Mouse (Mus musculus) T-cell, adult 2 months (primary cell): Measurements from ENCODE around the gene Diras1.
"Not testable (repeated sequence)": the region's sequence is repeated elsewhere in the genome, so short reads cannot be mapped to it uniquely, and the experiment has no call there.

Source experiments
- DNase-seq: peaks from one replicate; pipeline ENCODE4 v3.0.0; 2022; ENCODE audit warnings: low spot score

Gene Diras1

DNA sequence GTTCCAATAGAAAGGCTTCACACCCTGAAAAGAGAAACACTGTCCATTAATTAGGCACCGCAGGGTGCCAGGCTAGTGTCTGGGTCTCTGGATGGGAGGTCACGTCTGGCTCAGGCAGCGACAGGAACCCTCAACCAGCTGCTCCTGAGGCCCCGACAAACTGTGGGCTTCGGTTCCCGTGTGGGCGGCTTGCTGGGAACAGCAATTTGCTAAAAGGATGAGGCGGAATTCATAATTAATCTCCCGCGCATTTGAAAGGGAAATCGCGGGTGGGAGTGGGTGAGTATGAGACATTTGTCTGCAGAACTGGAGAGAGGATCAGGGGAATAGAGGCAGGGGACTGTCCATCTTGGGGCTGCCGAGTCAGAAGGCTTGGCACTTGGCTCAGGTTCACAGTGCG, 27.4 kb downstream of the Diras1 start:
- no peak for DNase-seq

DNA sequence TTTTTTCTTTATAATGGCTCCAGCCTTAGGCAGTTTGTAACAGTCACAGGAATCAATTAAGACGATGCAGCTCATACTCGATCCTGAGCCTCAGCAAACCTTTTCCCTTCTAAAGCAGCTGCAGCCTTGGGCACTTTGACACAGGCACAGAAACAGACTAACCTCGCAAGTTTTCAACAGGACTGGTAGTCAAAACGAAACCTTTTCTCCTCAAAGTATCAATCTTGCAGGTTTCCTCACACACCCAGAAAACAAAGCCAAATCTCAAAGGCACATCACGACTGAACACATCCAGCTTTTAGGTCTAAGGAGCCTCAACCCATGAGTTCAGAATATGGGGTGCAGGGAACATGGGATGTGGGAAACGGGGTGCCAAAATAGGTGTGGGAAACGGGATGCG, 28.1 kb downstream of the Diras1 start:
- DNase-seq = no peak

DNA sequence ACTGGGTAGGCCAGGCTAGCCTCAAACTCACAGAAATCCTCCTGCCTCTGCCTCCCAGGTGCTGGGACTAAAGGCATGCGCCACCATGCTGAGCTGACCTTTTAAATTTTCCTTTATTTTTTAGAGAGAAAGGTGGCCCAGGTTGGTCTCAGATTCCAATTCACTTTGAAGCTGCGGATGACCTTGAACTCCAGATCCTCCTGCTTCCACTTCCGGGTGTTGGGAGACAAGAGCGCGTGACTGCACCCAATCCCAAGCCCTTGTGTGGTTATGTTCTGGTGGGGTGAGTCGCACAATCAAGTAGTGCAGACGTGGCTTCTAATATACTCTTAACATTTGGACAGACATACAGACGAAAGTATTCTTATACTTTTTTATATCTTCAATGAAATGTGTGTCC, 29.0 kb downstream of the Diras1 start:
- no peak for DNase-seq

DNA sequence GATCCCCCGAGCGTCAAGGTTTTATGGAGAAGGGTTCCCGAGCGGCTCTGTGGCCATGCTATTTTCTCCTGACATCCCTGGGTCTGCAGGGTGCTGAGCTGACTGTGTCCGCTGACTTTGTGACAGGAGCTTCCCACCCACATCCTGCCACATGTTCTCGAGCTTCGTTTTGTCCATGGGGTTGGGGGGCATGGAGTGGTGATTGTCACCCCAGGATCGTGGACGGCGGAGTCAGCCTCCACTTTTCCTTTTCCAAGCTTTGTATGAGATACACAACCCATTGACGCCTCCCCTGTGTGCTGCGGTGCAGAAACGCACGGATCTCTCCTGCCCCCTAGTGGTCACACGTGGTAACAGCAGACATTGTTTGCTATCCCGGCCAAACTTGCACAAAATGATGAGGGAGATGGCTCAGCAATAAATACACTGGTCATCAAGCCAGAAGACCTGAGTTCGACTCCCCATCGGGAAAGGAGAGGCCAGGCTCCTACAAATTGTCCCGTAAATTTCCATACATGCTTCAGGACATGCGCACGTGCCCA, 30.3 kb downstream of the Diras1 start:
- DNase-seq = peak; percentile 74

DNA sequence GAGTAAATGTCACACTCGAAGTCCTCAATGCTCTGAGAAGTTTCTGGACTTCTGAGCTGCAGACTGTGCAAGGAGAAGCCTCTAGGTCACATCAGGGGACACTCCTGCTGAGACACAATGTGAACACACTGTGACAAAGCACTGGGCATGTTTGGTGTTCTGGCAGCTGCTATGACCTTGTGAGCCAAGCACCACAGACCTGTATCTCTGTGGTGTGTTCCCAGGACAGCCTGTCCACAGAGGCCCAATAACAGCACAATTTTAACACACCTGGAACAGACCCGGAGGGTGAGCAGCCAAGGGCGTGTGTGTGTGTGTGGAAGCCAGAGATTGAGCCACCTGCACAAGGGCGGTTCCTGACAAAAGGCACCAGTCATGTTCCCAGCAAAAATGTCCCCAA, 30.8 kb downstream of the Diras1 start:
- no peak for DNase-seq

DNA sequence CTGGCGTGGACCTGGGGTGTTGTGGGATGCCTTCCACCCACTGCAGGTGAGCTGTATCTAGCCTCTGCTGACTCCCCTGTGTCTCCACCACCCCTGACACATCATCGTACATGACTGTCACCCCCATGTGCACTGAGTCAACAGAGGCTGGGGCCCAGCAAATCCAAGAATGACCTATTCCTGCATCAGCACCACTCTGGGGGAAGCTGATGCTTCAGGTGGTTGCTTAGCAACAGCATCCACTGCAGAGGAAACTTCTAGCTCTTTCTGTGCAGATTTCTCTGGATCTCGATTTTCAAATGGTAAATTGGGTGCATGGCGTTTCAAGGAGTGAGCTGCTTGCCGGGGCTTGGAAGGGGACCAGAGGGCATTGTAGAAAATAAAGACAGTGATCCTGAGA, 32.2 kb downstream of the Diras1 start:
- DNase-seq = no peak

DNA sequence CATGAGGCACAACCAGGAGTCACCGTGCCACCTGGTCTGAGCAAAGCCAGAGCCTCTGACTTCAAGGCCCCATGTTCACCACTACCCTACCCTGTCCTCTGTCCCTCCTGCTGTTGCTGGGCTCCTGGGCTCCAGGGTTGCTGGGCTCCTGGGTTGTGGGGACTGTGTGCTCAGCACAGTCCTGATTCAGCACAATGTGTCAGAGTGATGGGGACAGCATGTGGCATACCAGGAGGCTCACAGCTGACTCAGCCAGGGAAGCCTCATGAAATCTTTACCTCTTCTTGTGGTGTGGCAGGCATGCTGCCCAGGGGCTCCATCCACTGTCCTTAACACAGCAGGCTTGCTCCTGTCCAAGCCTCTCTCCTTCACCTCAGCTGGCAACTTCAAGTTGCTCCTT, 33.5 kb downstream of the Diras1 start:
- DNase-seq = no peak

DNA sequence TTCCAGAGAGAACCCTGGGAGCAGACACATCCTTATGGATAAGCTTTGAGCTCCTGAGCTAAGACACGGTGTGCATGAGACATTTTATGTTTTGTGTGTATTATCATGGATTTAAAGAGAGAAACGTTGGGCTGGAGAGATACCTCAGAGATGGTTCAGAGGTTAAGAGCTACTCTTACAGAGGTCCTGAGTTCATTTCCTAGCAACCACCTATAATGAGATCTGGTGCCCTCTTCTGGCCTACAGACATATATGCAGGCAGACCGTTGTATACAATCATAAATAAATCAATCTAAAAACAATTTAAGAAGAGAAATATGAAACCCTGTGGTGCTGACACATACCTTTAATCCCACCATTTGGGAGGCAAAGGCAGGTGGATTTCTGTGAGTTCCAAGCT, 34.5 kb downstream of the Diras1 start:
- peak; percentile 51 for DNase-seq

DNA sequence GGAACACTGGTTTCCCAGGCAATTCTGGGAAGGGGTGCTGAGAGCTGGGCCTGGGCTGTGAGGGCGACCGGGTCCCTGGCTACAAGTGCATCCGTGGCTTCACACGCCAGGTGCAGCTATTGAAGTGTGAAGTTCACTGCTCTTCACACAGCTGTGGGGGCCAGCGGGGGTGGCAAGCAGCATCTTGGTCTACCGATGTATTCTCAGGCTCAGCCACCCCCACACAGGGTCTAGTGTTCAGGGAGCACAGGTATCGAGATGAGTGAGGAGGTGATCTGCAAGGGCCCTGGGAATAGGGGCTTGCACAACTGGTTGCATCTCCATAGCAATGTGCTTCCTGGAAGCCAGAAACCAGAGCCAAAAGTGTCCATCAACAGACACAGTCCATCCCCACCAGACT, 35.1 kb downstream of the Diras1 start:
- DNase-seq = no peak

DNA sequence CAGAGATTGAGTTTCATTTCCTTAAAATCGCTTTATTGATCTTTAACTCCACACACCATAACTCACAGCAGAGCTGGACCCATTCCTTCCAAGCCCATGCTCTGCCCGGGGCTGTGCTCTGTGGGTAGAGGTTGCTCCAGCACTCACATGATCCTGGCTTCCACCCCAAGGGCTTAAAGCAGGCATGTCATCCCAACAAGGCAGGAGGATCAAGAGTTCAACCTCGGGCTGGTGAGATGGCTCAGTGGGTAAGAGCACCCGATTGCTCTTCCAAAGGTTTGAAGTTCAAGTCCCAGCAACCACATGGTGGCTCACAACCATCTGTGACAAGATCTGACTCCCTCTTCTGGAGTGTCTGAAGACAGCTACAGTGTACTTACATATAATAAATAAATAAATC, 35.6 kb downstream of the Diras1 start:
- not testable (repeated sequence) for DNase-seq

DNA sequence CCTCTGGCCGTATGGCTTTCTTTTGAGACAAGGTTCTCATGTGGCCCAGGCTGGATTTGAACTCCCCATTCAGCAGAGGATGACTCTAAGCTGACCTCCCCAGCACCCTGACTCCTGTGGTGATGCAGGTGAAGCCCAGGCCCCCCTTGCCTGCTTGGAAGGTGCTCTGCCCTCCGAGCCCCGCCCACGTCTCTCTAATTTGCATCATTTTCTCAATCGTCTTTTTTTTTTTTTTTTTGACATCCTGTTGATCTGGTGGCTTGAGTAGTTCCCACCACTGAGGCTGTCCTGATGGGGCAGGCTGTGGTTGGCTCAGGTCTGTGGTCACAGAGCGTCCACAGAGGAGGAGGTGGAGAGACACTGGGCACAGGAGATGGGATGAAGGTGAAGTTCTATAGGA, 36.0 kb downstream of the Diras1 start:
- peak; percentile 47 for DNase-seq

DNA sequence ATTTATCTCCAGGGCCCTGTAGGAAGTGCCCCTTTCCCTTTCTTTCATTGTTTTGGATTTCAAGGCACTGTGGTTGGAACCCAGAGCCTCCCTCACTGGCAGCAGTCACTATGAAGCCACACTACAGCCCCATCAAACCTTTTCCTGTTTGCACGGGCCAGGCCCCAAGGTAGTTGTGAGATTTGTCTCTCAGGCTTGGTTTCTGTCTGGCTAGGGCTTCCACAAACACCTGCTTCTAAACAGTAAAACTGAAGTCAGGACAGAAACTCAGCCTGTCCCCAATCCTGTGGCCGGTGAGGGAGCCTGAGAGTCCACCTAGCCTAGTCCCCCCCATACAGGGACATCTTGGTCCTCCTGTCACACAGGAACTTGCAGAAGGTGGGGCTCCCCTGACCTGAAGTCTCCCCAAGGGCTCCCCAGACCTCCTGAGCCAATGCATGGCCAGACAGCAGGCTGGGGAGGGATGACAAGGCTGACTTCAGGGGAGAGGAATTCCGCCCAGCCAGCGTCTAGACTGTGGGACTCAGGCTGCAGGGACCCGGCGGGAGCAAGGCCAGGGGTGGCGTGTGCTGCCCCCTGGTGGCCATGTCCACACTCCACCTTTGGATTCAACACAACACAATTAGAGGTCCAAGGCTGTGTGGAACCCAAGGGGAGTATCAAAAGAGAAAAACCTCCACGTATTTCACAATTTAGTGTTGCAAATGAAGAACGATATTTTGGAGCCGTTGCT, 37.6 kb downstream of the Diras1 start:
- peak; percentile 70 for DNase-seq

DNA sequence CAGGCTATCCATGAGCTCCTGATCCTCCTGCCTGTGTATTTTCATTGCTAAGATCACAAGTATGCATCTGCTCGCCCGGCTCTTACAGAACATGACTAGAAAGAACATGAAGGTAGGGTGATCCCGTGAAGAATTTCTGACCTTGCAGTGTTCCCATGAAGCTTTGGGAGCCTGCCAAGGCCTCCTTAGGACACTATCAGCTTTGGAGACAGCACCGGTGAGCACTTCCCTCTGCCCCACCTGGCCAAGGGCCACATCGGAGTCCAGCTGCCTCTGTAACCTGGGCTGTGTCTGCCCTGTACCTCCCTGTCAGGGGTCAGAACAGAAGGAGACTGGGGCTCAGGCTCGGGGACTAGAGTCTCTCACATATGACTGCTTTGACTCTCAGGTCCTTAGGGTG, 38.7 kb downstream of the Diras1 start:
- no peak for DNase-seq

DNA sequence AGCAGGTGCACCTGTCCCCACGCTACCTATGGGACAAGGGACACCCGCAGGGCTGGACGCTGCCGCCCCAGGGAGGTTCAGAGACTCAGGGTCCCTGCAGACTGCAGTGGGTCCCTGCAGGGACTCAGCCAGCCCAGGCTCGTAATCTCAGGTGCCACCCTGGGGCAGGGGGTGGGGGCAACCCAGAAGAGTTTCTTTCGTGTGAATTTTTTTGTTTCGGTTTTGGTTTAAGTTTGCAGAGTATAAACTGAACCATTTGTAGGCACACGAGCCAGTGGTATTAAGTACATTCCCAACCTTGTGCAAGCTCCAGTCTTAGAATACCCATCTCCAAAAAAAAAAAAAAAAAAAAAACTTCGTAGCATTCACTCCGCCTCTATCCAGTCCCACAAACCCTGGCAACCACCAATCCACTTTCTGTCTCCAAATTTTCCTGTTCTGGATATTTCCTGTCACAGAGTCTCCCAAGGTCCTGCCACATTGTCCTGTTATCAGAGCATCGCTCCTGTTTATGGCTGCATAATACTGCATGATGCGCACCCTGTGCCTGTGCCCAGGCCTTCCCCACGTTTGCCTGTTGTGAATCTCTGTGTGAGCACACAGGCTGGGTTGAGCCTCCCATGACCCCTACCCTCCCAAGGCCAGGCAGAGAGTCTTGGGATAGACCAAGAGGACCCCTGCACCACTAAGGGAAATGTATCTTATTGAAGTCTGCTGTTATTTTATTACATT, 39.3 kb downstream of the Diras1 start:
- peak; percentile 37 for DNase-seq

DNA sequence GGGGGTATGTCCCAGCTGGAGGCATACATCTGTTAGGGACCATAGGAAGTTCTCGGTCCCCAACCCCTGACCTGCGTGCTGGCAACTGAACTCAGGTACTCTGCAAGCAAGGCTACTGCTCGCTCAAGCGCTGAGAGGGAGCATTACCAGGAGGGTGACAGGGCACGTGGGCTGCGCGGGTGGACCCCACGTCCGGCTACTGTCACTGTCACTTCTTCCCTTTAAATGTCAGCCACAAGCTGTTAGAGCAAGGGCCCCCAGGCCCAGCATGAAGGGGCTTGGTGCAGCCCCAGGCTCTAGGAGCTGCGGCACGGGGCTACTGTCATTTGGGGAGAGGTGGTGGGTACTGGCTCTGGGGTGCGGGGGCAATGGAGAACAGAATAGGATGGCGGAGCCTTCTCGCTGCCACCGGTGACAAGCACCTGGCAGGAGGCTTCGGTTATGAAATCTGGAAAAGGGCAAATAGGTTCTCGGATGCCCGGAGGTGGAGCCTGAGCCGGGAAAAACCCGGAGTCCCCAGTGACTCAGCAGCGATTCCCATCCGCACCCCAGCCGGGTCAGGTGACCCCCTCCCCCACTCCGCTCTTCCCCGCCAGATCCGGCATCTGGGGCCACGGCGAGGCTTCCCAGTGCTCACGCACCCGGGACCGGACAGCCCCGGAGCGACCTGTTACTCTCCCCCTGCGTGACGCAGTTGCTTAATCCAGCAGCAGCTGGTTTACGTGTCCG, 40.1 kb downstream of the Diras1 start:
- DNase-seq = peak; percentile 39

DNA sequence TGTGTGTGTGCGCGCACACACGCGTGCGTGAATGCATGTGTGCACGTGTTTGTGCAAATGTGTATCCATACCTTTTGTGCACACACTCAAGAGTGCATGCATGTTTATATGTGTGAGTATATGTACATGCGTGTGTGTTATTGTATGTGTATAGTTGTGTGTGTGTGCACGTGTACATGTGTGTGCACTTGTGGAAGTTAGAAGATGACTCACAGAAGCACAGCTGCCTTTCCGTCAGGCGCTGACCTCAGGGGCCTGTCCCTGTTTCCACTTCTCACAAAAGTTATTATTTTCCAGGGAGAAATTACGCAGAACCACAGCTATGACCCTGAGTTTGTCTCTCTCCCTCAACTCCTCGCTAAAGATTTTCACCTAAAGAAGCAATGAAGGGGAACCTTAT, 41.2 kb downstream of the Diras1 start:
- DNase-seq = no peak

DNA sequence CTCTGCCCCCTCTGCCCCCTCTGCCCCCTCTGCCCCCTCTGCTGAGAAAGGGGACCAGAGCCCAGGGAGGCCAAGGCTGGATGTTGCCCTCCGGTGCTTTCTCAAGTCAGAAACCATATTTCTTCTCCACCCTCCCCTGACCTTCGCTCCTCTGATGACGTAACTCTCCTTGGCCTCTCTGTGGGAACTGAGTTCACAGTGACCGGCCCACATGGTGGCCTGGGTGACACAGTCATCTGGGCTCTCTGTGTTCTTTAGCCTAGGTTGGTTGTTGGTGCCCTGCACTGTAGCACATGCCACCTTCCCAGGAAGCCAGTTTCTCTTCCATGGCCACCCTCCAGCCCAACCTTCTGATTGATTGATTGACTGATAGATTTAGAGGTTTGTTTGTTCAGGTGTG, 43.1 kb downstream of the Diras1 start:
- no peak for DNase-seq

DNA sequence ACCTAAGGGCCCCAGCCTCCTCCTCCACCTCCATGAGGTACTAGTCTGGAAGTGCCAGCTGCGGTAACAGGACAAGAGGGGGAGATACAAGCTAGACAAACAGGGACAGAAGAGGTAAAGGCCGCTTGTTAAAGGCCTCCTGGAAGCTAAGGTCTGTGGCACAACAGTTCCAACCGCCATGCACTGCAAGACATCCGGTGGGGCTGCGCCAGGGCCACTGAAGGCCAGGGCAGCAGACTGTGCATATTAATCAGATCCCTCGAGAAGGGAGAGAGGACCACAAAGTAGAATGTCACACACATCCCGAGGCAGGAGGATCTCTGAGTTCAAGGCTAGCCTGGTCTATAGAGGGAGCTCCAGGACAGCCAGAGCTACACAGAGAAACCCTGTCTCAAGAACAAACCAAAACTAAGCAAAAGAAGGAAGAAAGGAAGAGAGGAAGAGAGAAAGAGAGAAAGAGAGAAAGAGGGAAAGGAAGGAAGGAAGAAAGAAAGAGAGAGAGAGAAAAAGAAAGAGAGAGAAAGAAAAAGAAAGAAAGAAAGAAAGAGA, 43.8 kb downstream of the Diras1 start:
- DNase-seq = no peak

DNA sequence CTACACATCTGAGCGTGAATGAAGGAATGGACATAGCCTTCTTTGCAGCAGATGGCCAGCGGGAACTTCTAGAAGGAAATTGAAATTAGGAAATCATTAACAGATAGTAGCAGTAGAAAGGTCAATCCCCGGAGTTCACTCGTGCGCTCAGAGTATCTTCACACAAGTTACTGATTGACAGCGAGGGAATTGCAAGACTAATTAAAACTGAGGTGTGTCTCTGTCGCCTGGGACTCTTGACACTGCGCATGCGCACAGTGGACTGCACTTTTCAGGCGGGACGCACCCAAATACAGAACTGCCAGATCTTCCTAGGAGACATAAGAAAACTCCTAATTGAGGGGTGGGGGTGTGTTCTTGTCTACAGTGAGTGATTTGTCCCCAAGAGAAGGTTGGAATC, 50.0 kb downstream of the Diras1 start:
- no peak for DNase-seq

DNA sequence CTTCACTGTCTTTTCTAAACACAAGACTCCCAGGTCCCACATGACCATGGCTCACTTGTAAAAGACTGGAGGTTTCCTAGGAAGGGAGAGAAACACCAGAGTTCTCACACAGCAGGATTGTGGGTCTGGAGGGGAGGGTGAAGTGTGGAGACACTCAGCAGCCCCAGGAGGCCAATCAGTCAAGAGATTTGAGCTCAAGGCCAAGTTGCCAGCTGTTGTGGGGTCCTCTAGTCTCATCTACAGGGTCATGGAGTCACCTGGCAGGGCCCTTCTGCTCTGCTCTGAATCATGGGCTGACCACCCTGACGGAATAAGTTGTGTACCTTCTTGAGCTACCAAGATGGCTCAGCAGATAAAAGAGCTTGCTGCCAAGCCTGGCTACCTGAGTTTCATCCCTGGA, 51.7 kb downstream of the Diras1 start:
- DNase-seq = no peak

DNA sequence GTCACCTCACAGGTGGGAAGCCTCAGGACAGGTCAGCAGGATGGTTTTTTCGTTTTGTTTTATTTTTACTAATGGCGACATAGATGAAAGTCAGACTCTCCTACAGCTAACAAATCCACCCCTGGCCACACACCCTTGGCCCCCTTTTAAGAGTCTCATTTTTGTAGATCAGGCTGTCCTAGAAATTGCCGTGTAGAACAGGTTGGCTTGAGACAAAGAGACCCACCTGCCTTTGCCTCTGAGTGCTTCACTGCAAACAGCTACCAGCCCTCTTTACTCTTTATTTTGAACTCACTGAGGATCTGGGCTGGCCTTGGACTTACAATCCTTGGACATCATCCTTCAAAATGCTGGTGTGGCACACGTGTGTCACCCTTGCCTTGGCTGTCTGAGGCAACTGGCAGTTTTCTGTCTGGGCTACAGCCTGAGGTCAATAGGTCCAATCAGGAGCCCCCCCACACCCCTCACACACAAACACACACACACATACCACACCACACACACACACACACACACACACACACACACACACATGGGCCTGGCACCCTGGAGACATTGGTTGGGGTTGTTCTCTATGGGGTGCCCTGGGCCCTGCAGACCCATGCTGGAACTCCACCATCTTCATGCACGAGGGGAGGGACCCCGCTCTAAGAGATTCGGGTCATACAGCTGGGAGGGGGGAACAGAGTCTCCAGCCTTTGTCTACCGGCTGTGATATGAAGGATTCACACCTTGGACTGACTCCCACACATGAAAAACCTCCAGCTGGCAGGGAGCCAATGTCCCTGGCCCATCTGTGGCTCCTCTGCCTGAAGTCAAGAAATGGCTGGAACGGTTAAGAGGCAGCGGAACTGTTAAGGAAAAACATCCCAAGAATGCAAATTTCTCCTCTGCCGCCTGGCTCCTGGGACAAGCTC, 53.1 kb downstream of the Diras1 start:
- DNase-seq = no peak

DNA sequence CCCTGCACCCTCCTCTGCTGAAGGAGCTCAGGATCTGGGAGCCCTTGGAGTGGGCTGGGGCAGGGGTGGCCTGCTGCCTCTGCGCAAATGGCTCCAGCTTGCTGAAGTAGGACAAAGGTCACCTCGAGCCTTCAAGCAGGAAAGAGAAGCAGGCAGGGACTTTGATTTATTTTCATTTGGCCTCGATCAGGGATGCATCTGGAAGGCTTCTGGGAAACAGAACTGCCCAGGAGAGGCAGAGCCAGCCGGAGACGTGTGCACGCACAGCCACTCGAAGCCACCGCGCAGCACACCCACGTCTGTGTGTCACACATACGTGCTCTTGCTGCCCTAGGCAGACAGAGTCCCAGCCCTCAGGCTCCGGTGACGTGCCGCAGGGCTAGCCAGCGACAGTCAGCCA, 53.9 kb downstream of the Diras1 start:
- DNase-seq = no peak
